Mouse (Mus musculus) olfactory bulb, adult 2 months (tissue): ENCODE results near the gene Klhl7.

Experiments used
- CTCF ChIP-seq: fragments of 200-500 bp; IDR thresholded peaks from 2 replicates; pipeline ENCODE4 v1.5.1; 2012; ENCODE audit warnings: low read depth, mild to moderate bottlenecking, low read length, moderate library complexity; ENCODE audit not compliant: insufficient read depth
- POLR2A ChIP-seq: fragments of 200-500 bp; IDR thresholded peaks from 2 replicates; pipeline ENCODE4 v1.6.1; 2012; ENCODE audit warnings: mild to moderate bottlenecking, low read depth, low read length, moderate library complexity; ENCODE audit not compliant: insufficient read depth

DNA sequence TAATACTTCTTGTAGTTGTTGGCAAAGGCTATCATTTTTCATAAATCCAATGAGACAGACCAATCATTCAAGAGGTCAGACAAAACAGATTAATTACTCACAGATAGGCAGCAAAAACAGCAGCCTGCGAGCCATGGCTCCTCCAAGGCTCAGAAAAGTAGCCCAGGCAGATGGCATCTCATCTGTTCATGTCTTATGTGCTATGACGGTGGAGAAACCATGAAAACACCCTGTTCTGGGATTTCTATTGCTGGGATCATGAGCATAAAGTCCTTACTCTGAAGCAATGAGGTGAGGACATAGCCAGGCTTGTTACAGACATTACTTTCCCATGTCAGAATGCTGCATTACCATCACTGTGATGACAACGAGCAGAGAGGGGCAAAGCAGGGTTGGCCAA, 7.9 kb upstream of the Klhl7 start:
- TF ChIP-seq POLR2A (no peak), CTCF (no peak)
